ENCODE assay signal across 8 mouse cellular contexts in the genomic region with DNA sequence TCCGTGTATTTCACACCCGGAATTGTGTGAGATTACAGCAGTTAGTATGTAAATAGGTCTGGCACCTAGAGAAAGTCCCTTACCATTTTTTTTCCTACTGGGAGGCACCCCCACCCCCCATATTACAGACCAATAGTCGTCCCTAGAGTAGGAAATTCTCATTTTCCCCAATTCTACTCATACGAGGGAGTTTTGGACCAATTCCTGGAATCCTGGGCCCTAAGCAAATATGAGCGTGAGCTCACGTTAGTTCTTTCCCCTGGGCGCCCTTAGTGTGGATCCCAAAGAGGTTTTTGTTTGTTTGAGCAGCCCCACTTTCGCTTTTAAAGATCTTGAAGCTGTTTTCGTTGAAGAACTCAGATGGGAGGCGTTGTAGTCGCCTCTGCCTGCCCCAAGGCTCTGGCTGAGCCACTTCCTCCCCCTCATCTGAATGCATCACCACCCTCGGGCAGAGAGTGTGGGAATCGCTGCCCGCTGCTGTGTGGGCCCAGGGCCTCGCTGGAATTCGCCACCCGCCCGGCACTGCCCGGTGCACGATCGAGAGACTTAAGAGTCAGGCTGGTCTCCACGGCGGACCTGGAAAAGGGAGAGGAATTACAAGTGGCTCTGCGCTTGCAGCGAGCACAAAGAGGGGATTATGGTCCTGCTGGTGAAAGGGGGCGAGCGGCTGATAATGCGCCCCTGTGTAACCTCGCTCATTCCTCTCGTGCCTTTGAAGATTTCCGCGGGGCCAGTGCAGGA.
DNase-seq lines count a peak whose midpoint lies in the region; ATAC-seq and TF ChIP-seq lines count a peak whose summit lies in the region.

No protein-coding gene starts in this region.

- H3K4me3 ChIP-seq in E14TG2a.4 (replicated peaks; ENCODE audit: low read length), result peak overlapping the region; percentile 75
- H3K4me3 ChIP-seq in brown adipose tissue, adult 24 weeks (ENCODE audit: insufficient read depth, low read depth, low read length), result peak overlapping the region; percentile 83
- H3K4me3 ChIP-seq in forebrain, embryonic 12.5 days (replicated peaks), result peak overlapping the region; percentile 29
- peak overlapping the region; percentile 70 for H3K4me3 ChIP-seq in layer of hippocampus, adult 2 months
- peak overlapping the region; percentile 69 for H3K4me3 ChIP-seq in lung, adult 2 months (replicated peaks; ENCODE audit: extremely low read depth, low read depth, low read length)

- peak; percentile 33 to 46 for DNase-seq in heart, postnatal 14 days
- peak; percentile 55 to 63 for DNase-seq in layer of hippocampus, adult 2 months (ENCODE audit: low spot score in 2 of 2)
- peak; percentile 50 for DNase-seq in lung, adult 2 months
- DNase-seq in thymus, postnatal 10 days (ENCODE audit: low spot score in 2 of 2), result peak; percentile 8 to 17

- peaks cover 17% of the 10 kb centered on the region for H3K27me3 ChIP-seq in E14TG2a.4 (ENCODE audit: insufficient read depth, low read length)
- H3K27me3 ChIP-seq in forebrain, embryonic 12.5 days, result no peaks in the 10 kb centered on the region

- 2% methylated on average over 32 of the region's 32 CpGs for WGBS in forebrain, embryonic 12.5 days
- WGBS in lung, adult 2 months, result 6% methylated on average over 32 of the region's 32 CpGs

- ATAC-seq in forebrain, embryonic 12.5 days (ENCODE audit: low FRiP score), result peak; percentile 95
- ATAC-seq in neutrophil, adult 5-6 weeks (ENCODE audit: extremely low read depth, insufficient number of reproducible peaks, low FRiP score, poor library complexity, severe bottlenecking), result peak; percentile 69

- intact Hi-C loops in heart, postnatal 14 days (cut with DNase I), result no loop called here

- no peak for TF ChIP-seq CTCF in E14TG2a.4 (conservative IDR thresholded peaks at IDR 0.05; ENCODE audit: low read length)
- TF ChIP-seq CTCF in layer of hippocampus, adult 2 months (conservative IDR thresholded peaks at IDR 0.05), result no peak
- no peak for TF ChIP-seq CTCF in lung, adult 2 months (IDR thresholded peaks at IDR 0.05; ENCODE audit: insufficient read depth, low read length)

- peak overlapping the region; percentile 36 for H3K9ac ChIP-seq in forebrain, embryonic 12.5 days

- H3K4me2 ChIP-seq in forebrain, embryonic 12.5 days, result peak overlapping the region; percentile 56

- H3K9me3 ChIP-seq in E14TG2a.4 (ENCODE audit: low read length), result no peaks in the 10 kb centered on the region
- H3K9me3 ChIP-seq in forebrain, embryonic 12.5 days, result no peaks in the 10 kb centered on the region

- 0 out of 2 replicates have a peak overlapping the region, but pooled peaks have one; percentile 12 for H3K27ac ChIP-seq in brown adipose tissue, adult 24 weeks (replicated peaks; ENCODE audit: low read depth, low read length)
- peak overlapping the region; percentile 93 for H3K27ac ChIP-seq in forebrain, embryonic 12.5 days
- H3K27ac ChIP-seq in layer of hippocampus, adult 2 months, result peak overlapping the region; percentile 89

- peaks cover 10% of the 10 kb centered on the region for H3K4me1 ChIP-seq in E14TG2a.4 (replicated peaks; ENCODE audit: low read depth, low read length)
- H3K4me1 ChIP-seq in brown adipose tissue, adult 24 weeks (ENCODE audit: control insufficient read depth, insufficient read depth, insufficient read length, low read length), result no peaks in the 10 kb centered on the region
- peaks cover 27% of the 10 kb centered on the region for H3K4me1 ChIP-seq in forebrain, embryonic 12.5 days
- no peaks in the 10 kb centered on the region; the same call in 1 of the 2 replicates for H3K4me1 ChIP-seq in lung, adult 2 months (ENCODE audit: control insufficient read depth, insufficient read depth, low read length)

- no peak; the same call in 1 of the 2 replicates for TF ChIP-seq POLR2A in lung, adult 2 months (IDR thresholded peaks at IDR 0.05; ENCODE audit: borderline replicate concordance, extremely low read depth, low read depth, low read length)

- H3K36me3 ChIP-seq in E14TG2a.4 (ENCODE audit: insufficient read depth, low read length), result no peaks in the 10 kb centered on the region
- no peaks in the 10 kb centered on the region for H3K36me3 ChIP-seq in forebrain, embryonic 12.5 days (replicated peaks)

Comparison
In these comparisons a context has a peak if more than half of its experiments do, and no peak if none do; other contexts are left out.
1. Peak in every context shown above with its lines: DNase-seq, ATAC-seq, H3K4me3 ChIP-seq and H3K27ac ChIP-seq.
2. H3K4me3 ChIP-seq: peak in every context shown above with its lines; median percentile 83 in brown adipose tissue, adult 24 weeks; 75 in E14TG2a.4; 70 in layer of hippocampus, adult 2 months; 69 in lung, adult 2 months; 29 in forebrain, embryonic 12.5 days.
3. H3K27ac ChIP-seq: peak in every context shown above with its lines; median percentile 93 in forebrain, embryonic 12.5 days; 89 in layer of hippocampus, adult 2 months; 12 in brown adipose tissue, adult 24 weeks.